Mouse (Mus musculus) cerebellum, adult 2 months (tissue): Measurements from ENCODE around the gene Rora.
A peak's percentile ranks its signal among the peaks of the same experiment; 100 is the strongest.

Experiments used
- CTCF ChIP-seq: fragments of 200-500 bp; IDR thresholded peaks from 2 replicates; pipeline ENCODE4 v1.5.1; 2011; ENCODE audit warnings: low read depth, mild to moderate bottlenecking, control low read depth, low read length, moderate library complexity, borderline replicate concordance; ENCODE audit not compliant: insufficient read depth
- POLR2A ChIP-seq: fragments of 200-500 bp; IDR thresholded peaks from 2 replicates; pipeline ENCODE4 v1.6.1; 2011; ENCODE audit warnings: low read length, control low read depth, borderline replicate concordance; ENCODE audit not compliant: insufficient read depth

DNA sequence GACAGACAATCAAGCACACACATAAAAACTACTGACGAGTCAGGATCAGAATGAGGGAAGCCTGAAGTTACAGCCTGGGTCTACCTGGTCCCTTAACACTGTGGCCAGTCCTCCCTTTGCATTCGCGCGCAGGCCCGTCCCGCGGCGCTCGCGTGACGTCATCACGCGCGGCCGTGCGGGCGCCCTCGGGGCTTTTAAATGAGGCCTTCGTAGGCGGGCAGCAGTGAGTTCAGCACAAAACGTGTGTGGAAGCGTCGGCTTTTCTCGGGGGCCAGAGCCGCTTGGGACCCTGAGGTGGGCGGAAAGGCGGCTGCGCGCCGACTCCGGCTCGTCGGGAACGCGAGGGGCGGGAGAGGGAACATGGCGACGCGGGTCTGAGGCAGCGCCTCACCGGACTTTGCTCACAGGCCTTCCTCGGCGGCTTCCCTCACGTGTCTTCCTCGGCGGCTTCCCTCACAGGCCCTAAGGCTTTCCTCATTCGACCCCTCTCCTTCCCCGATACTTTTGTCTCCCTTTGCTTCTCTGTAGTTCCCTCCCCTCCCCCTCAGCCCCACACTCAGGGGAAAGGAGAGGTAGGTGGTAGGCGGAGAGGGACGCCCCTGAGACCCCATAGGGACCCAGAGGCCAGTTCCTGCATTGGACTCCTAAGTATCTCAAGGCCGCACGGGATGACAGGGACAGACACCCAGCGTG lies 744.3 kb downstream of the Rora start, which contains the start of gene Ice2:
- no peak for TF ChIP-seq CTCF
- TF ChIP-seq POLR2A = peak; percentile 70; the same call in 1 of the 2 replicates
